Mouse (Mus musculus) heart, postnatal 4 days (tissue): ENCODE results near the gene Plxna2. TPM values are rescaled to one million over a fixed set of nuclear protein-coding genes. Genes with fewer than 3 reads are reported as not detected.

Source experiments
- DNase-seq: peaks from one replicate; pipeline ENCODE4 v3.0.0; 2021
- total RNA-seq, 2 experiments: library from RNA; stranded (reverse); gene quantifications; 2 replicates each; pipeline ENCODE4 v1.2.3; 2021

Gene Plxna2
- total RNA-seq, 2 experiments from 2014 or later, result 23.7 to 24.7 TPM

- no peak for DNase-seq
Observed at GRCm38 (mm10) chr1:194774754-194775153, 156.7 kb downstream of the Plxna2 start.

DNA sequence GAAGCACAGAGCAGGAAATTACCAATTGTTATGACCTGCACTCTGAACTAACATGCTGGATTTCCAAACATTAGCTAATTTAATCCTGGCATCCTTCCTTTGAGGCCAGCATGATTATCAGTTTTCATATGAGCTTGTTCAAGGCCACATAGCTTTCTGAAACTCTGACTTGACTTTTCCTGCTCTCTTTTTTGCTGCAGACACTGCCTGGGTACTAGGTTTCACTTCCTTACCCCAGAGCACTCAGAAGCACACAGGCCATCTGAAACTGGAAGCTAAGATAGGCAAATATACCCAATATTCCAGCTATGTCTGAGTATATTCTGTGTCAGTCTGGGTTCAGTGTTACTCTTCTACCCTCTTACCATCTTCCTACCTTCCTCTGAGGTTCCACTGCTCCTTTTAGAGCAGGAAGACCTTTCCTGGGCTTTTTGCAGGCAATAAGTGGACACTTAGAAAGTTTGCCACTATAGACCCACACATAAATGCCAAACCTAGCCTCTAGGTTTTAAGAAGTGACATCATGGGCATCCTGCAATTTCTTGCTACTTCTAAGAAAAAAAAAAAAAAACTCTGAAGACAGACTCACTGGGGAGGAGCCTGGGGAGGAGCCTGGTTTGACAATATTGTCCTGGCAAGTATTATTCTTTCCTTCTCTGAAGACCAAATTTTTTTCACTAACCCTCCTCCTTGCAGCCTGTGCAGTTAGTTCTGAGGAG is 157.8 kb downstream of the Plxna2 start:
- no peak for DNase-seq

DNA sequence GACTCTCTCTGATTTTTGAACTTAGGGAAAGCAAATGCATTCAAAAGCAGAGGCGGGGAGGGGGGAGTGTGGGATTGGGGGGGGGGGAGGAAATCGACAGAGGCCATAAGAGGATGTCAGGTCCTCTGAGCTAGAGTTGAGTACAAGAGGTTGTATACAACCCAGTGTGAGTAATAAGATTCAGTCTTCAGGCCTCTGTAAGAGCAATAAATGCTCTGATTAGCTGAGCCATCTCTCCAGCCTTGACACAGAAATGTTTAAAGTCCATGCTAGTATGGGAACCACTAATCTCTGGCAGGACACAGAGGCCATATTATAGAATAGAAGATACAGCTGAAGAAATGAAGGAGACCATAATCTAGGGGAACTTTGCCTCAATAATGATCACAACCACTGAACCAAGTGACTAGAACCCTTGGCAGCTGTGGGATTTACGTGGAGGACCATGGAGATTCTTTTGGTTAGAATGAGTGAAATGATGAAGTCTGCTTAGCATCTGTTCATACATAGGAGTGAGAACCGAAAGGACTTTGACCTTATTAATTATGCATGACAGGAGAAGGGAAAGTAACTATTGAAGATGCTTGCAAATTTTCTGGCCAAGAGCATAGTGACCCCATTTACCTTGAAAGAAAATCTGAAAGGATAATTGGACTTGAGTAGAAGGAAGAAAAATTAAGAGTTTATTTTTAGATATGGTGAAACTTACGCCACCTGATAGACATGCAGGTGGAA is 158.7 kb downstream of the Plxna2 start:
- DNase-seq, result no peak

DNA sequence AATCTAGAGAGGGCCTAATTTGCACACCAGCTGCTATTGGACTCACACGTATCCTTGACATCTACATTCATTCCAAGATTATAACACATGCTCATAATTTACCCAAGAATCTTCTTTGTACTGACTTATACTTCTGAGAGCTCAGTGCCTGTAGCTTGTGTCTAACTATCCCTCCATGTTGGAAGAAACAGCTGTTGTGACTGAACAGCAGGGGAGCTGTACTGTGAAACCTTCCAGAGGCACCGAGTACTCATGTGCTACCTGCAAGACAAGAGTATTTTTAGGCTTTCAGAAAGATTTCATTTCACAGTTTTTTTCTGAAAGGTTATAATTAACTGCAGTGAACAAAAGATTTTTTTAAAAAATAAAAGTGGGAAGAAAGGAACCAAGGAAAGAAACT is 159.6 kb downstream of the Plxna2 start:
- DNase-seq, result no peak

- DNase-seq, result no peak
Observed at GRCm38 (mm10) chr1:194780392-194780791, 162.4 kb downstream of the Plxna2 start.

GRCm38 (mm10) chr1:194780794-194781390 is 162.9 kb downstream of the Plxna2 start:
- no peak for DNase-seq

- DNase-seq, result no peak
Observed at GRCm38 (mm10) chr1:194781556-194781955, 163.5 kb downstream of the Plxna2 start.

DNA sequence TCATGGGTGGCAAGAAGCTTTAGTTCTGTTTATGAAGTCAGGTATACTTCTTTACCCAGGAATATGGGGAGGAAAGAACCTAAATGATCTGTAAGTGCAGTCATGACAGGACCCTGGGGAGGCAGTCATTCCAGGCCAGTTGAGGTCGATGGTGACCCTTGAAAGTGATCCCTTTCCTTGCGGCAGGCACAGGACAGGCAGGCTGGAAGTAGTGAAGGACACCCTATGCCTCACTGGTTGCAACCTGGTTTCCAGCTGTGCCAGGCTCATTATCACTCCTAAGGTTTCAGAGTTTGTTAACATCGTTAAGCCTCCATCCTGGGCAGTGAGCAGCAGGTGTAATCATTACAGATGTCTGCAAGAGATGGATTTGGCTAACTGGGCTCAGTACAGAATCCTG is 164.3 kb downstream of the Plxna2 start:
- DNase-seq, result no peak

- no peak for DNase-seq
Observed at GRCm38 (mm10) chr1:194787626-194788025, 169.6 kb downstream of the Plxna2 start.

GRCm38 (mm10) chr1:194793226-194793924 is 175.4 kb downstream of the Plxna2 start:
- DNase-seq, result no peak

GRCm38 (mm10) chr1:194795316-194795715 is 177.3 kb downstream of the Plxna2 start:
- no peak for DNase-seq

- no peak for DNase-seq
Observed at GRCm38 (mm10) chr1:194797843-194798242, 179.8 kb downstream of the Plxna2 start.

- no peak for DNase-seq
Observed at GRCm38 (mm10) chr1:194798511-194798910, 180.5 kb downstream of the Plxna2 start.

DNA sequence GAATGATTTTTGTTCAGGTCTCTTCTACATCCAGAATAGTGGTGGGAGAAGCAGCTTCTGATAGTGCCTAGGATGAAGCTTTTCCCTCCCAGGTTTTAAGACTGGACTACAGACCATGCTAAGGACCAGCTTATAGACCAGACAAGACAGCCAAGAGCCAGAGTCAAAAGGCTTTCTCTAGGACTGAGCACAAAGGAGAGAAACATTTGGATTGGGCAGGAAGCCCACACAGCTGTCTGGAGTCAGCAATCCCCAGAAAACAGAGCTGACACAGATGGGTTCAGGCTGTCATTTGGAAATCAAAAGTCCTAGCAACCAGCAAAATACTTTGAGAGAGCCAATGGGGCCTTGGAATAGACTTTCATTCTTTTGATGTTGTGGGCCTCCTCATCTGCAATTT is 190.2 kb downstream of the Plxna2 start:
- peak; percentile 57 for DNase-seq

GRCm38 (mm10) chr1:194808681-194809080 is 190.7 kb downstream of the Plxna2 start:
- DNase-seq, result no peak

DNA sequence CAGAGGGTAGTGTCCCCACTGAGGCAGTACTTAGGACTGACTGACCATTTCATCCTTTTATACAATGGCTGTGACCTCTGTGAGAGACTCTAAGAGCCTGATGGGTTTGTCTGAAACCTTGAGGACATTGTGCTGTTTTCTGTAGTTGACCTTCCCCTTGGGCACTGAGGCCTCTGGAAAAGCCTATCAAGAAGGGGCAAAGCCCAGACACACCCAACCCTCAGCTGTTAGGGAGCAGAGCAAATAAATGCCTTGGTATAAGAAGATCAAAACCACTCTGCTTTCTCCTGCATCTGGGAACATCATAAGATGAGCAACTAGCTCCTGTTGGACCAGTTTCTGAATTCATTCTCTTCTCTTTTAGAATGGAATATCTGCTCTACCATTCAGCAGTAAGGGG is 191.6 kb downstream of the Plxna2 start:
- DNase-seq, result no peak

DNA sequence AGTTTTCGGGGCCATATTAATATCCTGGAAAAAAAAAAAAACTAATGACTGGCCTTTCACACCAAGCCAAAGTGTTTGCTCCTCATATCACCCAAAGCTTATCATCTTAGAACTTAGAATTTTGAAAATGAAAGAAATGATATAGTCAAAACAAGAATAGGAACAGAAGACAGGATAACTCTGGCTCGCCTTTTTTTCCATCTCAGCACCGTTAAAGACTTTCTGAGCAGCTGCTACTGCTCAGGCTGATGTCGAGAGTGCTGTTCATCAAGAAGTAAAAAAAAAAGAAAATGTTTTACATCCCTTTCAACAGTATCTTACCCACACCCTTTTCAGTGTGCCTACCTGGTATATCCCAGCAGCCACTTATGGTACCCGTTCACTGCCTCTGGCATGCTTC is 196.2 kb downstream of the Plxna2 start:
- DNase-seq, result no peak

DNA sequence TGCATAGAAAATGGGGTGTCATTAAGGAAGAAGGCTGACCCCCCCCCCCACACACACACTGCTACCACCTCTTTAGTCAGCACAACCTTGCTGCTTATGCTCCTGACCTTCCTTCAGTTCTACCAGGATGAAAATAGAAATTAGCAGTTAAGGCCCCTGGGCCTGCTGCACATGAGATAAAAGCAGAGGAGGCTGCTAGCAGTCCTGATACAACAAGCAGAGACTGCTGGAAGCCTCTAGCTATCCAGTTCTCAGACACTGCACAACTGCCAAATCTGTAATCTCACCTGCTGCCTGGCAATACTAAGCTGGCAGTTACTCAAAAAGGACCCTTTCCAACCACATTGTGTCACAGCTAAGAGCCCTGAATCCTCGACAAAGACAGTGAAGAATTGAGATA is 197.5 kb downstream of the Plxna2 start:
- peak; percentile 22 for DNase-seq

DNA sequence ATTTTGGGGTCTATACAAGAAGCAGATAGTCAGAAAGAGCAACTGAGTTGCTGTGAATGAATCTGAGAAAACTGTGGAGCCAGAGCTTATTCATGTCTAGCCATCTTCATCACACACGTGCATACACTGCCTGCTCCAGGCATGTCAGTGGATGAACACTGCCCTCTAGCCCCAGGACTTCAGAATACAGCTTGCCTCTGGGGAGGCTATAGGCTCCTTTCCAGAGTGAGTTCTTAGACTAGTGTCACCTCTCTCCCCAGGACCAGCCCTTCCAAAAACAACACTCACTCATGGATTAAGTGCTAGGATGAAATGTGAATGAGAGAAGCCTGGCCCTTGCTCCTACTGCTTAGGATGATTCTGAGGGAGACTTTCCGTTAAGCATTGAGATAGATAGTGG is 198.9 kb downstream of the Plxna2 start:
- peak; percentile 87 for DNase-seq

GRCm38 (mm10) chr1:194820953-194821352 is 202.9 kb downstream of the Plxna2 start:
- DNase-seq, result no peak

DNA sequence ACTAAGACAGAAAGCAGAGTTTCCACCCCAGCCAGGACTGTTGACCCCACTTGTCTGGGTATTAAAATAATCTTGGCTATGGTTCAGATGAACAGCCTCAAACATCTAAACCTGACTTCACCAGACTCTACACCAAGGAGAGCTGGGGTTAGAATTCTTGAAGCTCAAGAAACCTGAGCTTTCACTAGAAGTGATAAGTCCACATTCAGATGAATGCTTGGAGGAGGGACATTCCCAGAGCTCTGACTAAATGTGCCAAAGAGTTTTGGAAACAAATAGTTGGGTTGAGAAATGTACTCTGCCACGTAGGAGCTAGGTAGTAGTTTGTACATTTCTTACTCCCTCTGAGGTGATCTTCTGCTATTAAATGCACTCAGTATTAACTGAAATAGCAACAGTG is 203.7 kb downstream of the Plxna2 start:
- no peak for DNase-seq

DNA sequence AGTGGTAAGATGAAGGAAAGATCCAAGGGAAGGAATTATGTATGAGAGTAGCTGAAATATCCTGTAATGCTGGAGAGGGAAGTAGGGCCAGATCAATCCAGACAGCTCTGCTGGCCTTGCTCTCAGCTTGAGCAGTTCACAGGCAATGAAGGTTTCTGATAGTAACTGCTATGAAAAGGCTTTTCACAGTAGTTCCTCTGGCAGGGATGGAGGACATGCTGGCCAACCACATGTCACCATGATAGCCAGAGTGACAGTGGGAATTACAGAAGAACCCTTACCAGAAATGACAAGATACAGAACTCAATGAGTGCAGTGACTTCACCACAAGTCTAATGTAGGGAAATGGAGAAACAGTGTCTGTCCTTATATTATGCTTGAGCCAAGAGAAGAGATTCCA is 210.3 kb downstream of the Plxna2 start:
- no peak for DNase-seq

GRCm38 (mm10) chr1:194835238-194835637 is 217.2 kb downstream of the Plxna2 start:
- no peak for DNase-seq
